Mouse (Mus musculus): ENCODE results near the gene Zdhhc17.

DNA sequence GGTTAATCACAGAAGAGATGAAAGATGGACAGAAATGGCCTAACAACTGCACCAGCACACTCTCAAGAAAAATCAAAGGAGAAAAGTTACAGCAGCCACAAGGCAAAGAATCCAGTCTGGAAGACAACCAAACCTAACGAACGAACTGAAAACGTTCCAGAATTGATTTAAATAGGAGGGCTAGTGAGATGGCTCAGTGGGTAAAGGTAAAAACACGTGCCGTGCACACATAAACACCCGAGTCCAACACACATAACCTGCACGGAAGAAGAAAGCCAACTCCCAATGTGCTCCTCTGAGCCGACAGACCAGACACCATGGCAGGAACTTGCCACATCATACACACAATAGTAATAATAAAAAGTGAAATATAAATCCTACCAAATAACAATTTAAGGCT, 57.7 kb downstream of the Zdhhc17 start:
- no peak for TF ChIP-seq CTCF (conservative IDR thresholded peaks at IDR 0.05 in 1 of 2, IDR thresholded peaks at IDR 0.05 in 1 of 2; ENCODE audit: low read depth in 2 of 2, low read length in 2 of 2)
- TF ChIP-seq POLR2A (IDR thresholded peaks at IDR 0.05; ENCODE audit: low read depth, low read length): no peak
- no peak for TF ChIP-seq IRF4 (IDR thresholded peaks at IDR 0.05; ENCODE audit: low read depth, low read length)
- TF ChIP-seq ELF1 (IDR thresholded peaks at IDR 0.05; ENCODE audit: low read depth, low read length): no peak
- no peak for TF ChIP-seq MYC (IDR thresholded peaks at IDR 0.05; ENCODE audit: low read depth, low read length)
- TF ChIP-seq RAD21 (IDR thresholded peaks at IDR 0.05; ENCODE audit: low read depth, low read length): no peak
- no peak for TF ChIP-seq JUND (conservative IDR thresholded peaks at IDR 0.05; ENCODE audit: low read depth, low read length)
- no peak for TF ChIP-seq RCOR1 (conservative IDR thresholded peaks at IDR 0.05; ENCODE audit: low read depth, low read length)
- TF ChIP-seq SMC3 (IDR thresholded peaks at IDR 0.05; ENCODE audit: low read depth, low read length): no peak
